Mouse (Mus musculus) embryo, embryonic 9.5 days (tissue): Measurements from ENCODE around the gene Lasp1.
A peak's percentile ranks its signal among the peaks of the same experiment; 100 is the strongest.

Source experiments
- DNase-seq: peaks from one replicate; pipeline ENCODE4 v3.0.0-alpha.2; 2017; ENCODE audit errors: extremely low spot score

Gene Lasp1

GRCm38 (mm10) chr11:97874396-97874795 is 75.6 kb downstream of the Lasp1 start:
- DNase-seq: no peak

- no peak for DNase-seq
Observed at GRCm38 (mm10) chr11:97877341-97877740, 78.5 kb downstream of the Lasp1 start.

- no peak for DNase-seq
Observed at GRCm38 (mm10) chr11:97880362-97880761, 81.6 kb downstream of the Lasp1 start.

- DNase-seq: peak; percentile 79
Observed at GRCm38 (mm10) chr11:97883542-97883917, 84.7 kb downstream of the Lasp1 start.

GRCm38 (mm10) chr11:97883918-97884600 is 85.3 kb downstream of the Lasp1 start, which contains the start of gene Fbxo47:
Fbxo47 (minus strand) TSS chr11:97884154.
- peak; percentile 96 for DNase-seq

GRCm38 (mm10) chr11:97884601-97885185 is 85.9 kb downstream of the Lasp1 start:
- no peak for DNase-seq

GRCm38 (mm10) chr11:97885296-97885915 is 86.6 kb downstream of the Lasp1 start:
- no peak for DNase-seq
